Mouse (Mus musculus): Measurements from ENCODE around the gene Ccdc83.
A peak's percentile ranks its signal among the peaks of the same experiment; 100 is the strongest.

The Ccdc83 gene

GRCm38 (mm10) chr7:90265289-90265970, at the start of gene Ccdc83:
Gene Ccdc83 (minus strand): TSS chr7:90265777.
- ATAC-seq (ENCODE audit: insufficient number of reproducible peaks, low FRiP score, low TSS enrichment) = peak; percentile 88

GRCm38 (mm10) chr7:90313421-90313820, 47.8 kb upstream of the Ccdc83 start:
- no peak for ATAC-seq (ENCODE audit: insufficient number of reproducible peaks, low FRiP score, low TSS enrichment)

- ATAC-seq (ENCODE audit: insufficient number of reproducible peaks, low FRiP score, low TSS enrichment) = no peak
Observed at GRCm38 (mm10) chr7:90312151-90312883, 46.7 kb upstream of the Ccdc83 start.

DNA sequence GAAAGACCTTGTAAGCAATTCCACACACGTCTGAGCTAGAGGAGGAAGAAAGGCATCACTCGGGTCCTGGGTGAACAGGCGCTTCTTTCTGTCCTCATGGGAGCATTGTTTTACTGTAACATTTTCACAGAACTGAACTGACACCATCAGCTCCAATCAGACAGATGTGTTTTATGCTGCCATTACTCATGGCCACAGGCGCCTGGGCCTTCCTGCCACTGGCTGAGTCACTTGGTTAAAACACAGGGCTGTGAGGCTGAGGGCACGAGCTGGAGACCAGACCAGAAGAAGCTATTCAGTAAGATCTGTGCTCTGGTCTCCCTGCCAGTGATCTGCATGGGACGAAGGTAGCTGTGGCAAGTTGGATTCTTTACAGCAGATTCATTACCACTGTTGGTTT, 42.4 kb upstream of the Ccdc83 start:
- ATAC-seq (ENCODE audit: insufficient number of reproducible peaks, low FRiP score, low TSS enrichment) = no peak

GRCm38 (mm10) chr7:90306968-90307367, 41.4 kb upstream of the Ccdc83 start:
- no peak for ATAC-seq (ENCODE audit: insufficient number of reproducible peaks, low FRiP score, low TSS enrichment)

DNA sequence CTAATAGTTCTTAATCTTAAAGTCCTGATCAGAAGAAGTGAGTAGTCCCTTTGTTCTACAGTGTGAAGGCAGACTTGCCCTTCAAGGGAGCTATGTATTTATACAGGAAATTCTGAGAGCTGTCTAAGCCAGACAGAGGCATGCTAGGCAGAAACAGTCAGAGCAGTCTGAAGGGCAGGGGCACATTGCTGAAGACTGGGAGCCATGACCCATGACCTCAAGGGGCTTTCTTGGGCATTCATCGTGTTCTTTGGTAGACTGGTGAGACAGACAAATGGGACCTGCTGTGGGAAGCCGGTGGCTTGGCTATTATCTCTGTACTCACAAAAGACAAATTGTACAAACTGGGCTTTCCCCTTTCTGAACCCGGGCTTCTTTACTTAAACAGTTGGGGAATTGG, 40.5 kb upstream of the Ccdc83 start:
- ATAC-seq (ENCODE audit: insufficient number of reproducible peaks, low FRiP score, low TSS enrichment) = no peak

DNA sequence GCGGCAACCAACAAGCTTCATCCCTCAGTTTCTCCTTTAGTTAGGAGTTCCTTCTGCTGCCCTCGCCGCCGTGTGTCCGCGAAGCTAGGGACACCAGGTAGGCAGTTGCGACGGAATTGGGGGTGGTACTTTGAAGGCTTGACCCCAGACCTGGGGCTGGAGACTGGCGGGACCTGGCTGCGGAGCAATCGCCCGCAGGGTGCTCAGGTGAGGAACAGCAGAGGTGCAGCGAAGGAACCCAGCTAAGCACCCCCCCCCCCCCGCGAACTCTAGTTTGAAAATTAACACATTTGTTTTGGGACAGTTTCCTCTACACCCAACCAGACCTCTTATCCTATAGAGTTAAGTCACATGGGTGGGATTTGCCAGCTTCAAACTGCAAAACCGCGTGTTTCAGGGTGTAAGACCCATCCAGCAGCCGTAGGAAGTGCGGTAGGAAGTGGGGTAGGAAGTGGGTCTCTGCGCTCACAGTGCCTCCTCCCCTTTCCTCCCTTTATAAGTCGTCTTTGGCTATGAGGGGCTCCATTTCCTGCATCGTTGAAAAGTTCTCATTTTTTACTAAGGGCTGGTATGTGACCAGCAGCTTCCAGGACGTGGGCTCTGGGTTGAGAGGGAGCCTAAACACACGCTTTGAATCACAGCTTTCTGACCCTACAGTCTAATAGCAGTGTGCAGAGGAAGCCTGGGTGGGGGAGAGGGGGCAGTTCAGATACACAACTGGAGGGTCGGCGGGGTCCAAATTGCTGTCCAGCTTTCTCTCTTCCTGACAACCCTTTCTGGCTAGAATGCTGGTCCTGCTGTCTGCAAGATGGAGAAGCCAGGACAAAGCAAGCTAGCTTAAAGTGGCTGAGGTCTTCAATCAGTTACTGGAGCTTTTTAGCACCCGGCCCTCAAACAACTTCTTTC, 37.3 kb upstream of the Ccdc83 start:
- no peak for ATAC-seq (ENCODE audit: insufficient number of reproducible peaks, low FRiP score, low TSS enrichment)

- ATAC-seq (ENCODE audit: insufficient number of reproducible peaks, low FRiP score, low TSS enrichment) = peak; percentile 87
Observed at GRCm38 (mm10) chr7:90301942-90302646, 36.5 kb upstream of the Ccdc83 start, which contains the start of gene Sytl2. Gene Sytl2 (plus strand): TSS chr7:90302252.

DNA sequence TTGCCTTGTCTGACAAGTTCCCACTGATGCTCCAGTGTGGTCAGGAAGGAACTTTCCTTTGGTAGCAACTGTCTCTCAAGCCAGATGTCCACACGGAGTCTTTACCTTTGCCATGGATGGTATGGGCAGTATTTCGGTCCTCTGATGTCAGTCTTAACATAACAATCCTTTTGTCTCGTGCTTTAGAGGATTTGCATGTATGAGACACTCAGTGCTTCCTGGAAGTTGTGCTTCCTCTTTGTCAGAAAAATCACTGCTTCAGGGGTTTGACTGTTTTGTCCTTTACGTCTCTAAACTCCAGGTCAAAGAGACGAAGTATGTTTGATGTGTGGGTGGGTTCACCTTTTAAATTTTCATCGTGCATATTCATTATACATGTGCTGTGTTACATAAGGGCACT, 26.3 kb upstream of the Ccdc83 start:
- no peak for ATAC-seq (ENCODE audit: insufficient number of reproducible peaks, low FRiP score, low TSS enrichment)

DNA sequence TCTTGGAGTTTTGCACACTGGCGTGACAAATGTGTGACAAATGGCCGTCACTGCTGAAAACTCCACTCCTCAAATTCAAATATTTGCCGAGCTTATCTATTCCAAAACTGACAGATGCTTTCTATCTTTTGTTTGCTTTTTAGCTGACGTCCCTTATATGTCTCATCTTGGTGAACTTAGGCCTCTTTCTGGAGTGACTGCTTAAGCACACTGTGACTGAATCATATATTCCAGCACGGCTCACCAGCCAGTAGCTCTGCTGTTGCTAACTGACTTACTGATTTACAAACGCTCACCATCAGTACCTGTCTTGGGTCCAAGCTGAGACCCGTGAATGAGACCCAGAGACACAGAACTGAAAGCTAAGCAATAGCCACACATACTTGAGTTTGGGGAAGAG, 19.2 kb upstream of the Ccdc83 start:
- ATAC-seq (ENCODE audit: insufficient number of reproducible peaks, low FRiP score, low TSS enrichment) = no peak

- no peak for ATAC-seq (ENCODE audit: insufficient number of reproducible peaks, low FRiP score, low TSS enrichment)
Observed at GRCm38 (mm10) chr7:90282786-90283185, 17.2 kb upstream of the Ccdc83 start.

DNA sequence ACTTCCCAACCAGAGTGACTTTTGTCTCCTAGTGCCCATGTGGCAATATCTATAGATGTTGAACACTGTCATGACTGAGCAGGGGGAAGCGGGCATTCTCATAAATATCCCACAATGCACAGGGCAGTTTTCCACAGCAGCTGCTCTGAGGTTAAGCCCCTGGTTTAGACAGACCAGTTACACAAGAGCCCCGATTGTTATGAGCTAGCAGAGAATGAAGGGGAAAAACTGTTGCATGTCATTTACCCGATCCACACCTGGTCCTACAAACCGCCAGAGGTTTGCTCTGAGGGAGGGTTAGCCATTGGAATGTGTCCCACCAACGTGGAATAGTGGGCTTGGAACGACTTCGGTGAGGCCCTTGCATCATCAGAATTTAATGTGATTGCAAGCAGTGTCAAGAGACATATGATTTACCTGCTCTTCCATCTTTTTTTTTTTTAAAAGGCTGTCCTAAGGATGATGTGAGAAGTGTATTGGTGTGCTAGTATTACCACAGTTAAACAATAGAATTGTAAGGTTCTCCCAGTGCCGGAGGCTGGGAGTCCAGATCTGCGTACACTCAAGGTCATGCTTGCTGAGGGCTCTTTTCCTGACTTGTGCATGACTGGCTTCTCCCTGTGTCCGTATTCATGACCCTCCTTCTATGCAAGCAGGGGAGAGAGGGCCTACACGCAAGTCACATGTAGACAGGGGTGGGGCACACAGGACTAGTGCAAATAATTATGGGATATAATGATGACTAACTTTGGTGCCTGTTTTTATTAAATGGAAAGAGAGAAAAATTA, 16.4 kb upstream of the Ccdc83 start:
- ATAC-seq (ENCODE audit: insufficient number of reproducible peaks, low FRiP score, low TSS enrichment) = no peak

- no peak for ATAC-seq (ENCODE audit: insufficient number of reproducible peaks, low FRiP score, low TSS enrichment)
Observed at GRCm38 (mm10) chr7:90280878-90281277, 15.3 kb upstream of the Ccdc83 start.

- peak; percentile 49; the same call in 1 of the 2 replicates for ATAC-seq (ENCODE audit: insufficient number of reproducible peaks, low FRiP score, low TSS enrichment)
Observed at GRCm38 (mm10) chr7:90280274-90280875, 14.8 kb upstream of the Ccdc83 start.

DNA sequence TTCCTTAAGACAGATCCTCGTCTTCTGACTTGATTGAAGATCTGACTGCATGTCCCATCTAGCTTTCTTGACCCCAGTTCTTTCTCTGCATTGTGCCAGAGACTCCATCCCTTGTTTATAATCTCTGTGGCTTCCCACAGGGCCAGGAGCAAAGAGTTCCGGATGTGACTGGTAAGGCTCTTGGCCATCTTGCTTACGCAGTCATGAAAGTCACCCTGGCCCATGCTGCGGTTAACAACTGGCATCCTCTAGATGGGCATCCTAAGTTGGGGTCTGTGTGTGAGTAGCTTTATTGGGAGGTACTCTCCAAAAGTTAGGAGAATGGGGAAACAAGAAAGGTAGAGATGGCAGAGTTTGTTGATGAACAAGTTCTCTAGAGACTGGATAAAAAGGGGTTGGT, 13.6 kb upstream of the Ccdc83 start:
- ATAC-seq (ENCODE audit: insufficient number of reproducible peaks, low FRiP score, low TSS enrichment) = no peak

DNA sequence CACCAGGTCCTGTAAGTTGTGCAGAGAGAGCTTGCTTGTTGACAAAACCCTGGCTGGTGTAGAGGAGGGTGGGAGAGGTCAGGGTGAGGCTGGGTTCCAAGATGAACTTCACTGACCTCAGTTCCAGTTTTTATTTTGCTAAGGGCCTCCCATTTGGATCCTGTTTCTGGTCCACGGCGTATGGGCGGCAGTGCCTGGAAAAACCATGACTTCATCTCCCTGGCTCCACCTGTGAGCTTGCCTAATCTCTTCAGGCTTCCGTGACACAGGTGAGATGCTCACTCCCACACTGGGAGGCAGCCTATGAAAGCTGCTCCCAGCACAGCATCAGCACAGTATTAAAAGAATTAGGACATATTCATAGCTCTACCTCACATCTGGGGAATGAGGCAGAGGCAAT, 12.2 kb upstream of the Ccdc83 start:
- ATAC-seq (ENCODE audit: insufficient number of reproducible peaks, low FRiP score, low TSS enrichment) = no peak

DNA sequence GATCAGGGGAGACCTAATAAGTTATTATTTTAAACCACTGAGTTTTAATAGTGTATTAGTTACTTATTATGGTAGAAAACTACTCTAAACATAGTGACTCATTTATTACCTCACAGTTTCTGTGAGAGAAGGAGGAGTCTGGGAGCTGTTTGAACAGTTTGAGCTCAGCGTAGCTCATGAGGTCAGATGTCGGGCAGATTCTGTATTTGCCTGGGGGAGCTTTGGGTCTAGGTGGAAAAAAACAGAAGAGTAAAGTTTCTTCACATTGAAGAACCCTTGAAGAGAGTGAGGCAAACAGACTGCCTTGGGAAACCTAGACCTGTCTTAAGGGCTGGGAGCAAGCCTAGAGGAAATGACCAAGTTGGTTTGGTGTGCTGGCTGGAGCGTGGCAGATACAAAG, 11.7 kb upstream of the Ccdc83 start:
- no peak for ATAC-seq (ENCODE audit: insufficient number of reproducible peaks, low FRiP score, low TSS enrichment)

GRCm38 (mm10) chr7:90274561-90275100, 9.1 kb upstream of the Ccdc83 start:
- no peak for ATAC-seq (ENCODE audit: insufficient number of reproducible peaks, low FRiP score, low TSS enrichment)

GRCm38 (mm10) chr7:90270141-90270540, 4.6 kb upstream of the Ccdc83 start:
- ATAC-seq (ENCODE audit: insufficient number of reproducible peaks, low FRiP score, low TSS enrichment) = no peak
